Mouse (Mus musculus): ENCODE results near the gene Arhgef3. TPM values are rescaled to one million over a fixed set of nuclear protein-coding genes. Genes with fewer than 3 reads are reported as not detected.
A peak's percentile ranks its signal among the peaks of the same experiment; 100 is the strongest.

The Arhgef3 gene
- total and polyA plus RNA-seq, 3 experiments = 11.1 to 27.8 (median 23.0) TPM

DNA sequence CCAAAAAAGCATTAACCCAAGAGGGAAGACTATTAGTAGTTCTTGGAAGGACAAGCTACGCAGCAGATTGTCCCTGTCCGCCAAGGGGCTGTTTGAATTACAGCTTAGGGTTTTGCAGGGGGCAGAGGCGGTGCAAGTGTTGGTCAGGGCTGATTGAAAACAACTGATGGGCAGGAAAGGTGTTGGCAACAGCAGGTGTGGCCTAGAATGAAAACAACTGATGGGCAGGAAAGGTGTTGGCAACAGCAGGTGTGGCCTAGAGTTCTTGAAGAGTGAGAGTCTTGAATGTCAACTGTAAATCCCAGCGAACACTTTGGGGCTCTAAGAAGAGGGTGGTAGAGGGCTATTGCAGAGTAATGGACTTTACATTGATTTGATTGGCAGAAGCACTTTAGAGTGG lies 241.2 kb downstream of the Arhgef3 start:
- H3K4me1 ChIP-seq (ENCODE audit: control insufficient read depth, insufficient read depth, low read length) = peaks cover 27% of the 10 kb centered on the region
- peaks cover 22% of the 10 kb centered on the region for H3K36me3 ChIP-seq (ENCODE audit: control insufficient read depth, insufficient read depth, low read length)
- no peak for DNase-seq
- H3K27ac ChIP-seq = peak overlapping the region; percentile 17
- intact Hi-C loops (cut with DNase I) = no loop called here
- peaks cover 3% of the 10 kb centered on the region for H3K79me2 ChIP-seq (replicated peaks; ENCODE audit: control insufficient read depth, insufficient read depth, low read length)
- 91% methylated on average over 4 of the region's 4 CpGs for WGBS
- H3K9ac ChIP-seq (ENCODE audit: low read depth, low read length) = no peak overlapping the region
- no peak for TF ChIP-seq EP300 (IDR thresholded peaks at IDR 0.05; ENCODE audit: insufficient read depth, low read depth, low read length)
- no peak for TF ChIP-seq CTCF (IDR thresholded peaks at IDR 0.05)
- no peak for TF ChIP-seq POLR2A (IDR thresholded peaks at IDR 0.05; ENCODE audit: insufficient read depth, low read depth, low read length)
- H3K4me3 ChIP-seq = no peak overlapping the region
- no peaks in the 10 kb centered on the region for H3K27me3 ChIP-seq (ENCODE audit: control insufficient read depth, insufficient read depth, low read length)

DNA sequence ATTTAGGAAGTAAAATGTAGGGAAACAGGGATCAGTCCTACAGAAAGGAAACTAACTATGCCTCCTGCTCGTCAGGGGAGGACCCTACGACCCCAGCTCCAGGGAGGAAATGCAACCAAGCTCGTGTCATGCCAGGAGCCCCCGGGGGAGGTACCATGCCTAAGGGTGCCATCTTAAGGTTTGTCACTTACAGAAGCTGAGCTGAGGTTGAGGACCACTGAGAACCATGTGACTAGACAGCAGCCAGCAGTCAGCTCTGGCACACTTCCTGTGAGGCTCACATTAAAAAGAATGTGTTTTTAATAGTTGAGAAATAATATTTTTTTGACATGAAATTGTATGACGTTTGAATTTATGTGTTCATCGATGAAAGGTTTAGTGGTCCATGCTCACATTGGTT lies 242.4 kb downstream of the Arhgef3 start:
- Histone ChIP-seq H3K27ac (no peak overlapping the region), H3K36me3 (ENCODE audit: control insufficient read depth, insufficient read depth, low read length) (peaks cover 18% of the 10 kb centered on the region), H3K27me3 (ENCODE audit: control insufficient read depth, insufficient read depth, low read length) (no peaks in the 10 kb centered on the region), H3K4me1 (ENCODE audit: control insufficient read depth, insufficient read depth, low read length) (peaks cover 21% of the 10 kb centered on the region), H3K79me2 (replicated peaks; ENCODE audit: control insufficient read depth, insufficient read depth, low read length) (peaks cover 3% of the 10 kb centered on the region), H3K9ac (ENCODE audit: low read depth, low read length) (no peak overlapping the region), H3K4me3 (no peak overlapping the region)
- whole genome bisulfite sequencing = 56% methylated on average over 6 of the region's 6 CpGs
- intact Hi-C loops (cut with DNase I) = no loop called here
- no peak for DNase-seq
- no peak for TF ChIP-seq POLR2A (IDR thresholded peaks at IDR 0.05; ENCODE audit: insufficient read depth, low read depth, low read length)

DNA sequence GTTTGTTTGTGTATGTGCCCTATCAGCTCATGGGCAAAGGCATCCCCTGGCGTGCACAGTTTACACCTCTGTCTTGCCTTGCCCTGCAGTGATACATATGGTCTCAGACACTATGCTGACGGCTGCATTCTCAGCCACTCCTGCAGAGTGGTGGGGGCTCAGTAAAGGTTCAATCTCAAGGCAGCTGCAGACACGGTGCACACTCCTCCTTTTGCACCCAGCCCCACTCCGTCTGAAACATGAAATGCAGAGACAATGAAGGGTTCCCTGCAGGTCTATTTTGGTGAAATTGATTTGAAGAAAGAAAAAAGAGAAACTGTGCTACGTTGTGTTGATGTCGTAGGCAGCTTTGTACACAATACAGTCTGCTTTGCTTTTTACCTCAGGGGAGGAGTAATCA lies 243.5 kb downstream of the Arhgef3 start:
- H3K9ac ChIP-seq (ENCODE audit: low read depth, low read length) = no peak overlapping the region
- H3K27ac ChIP-seq = no peak overlapping the region
- intact Hi-C loops (cut with DNase I) = no loop called here
- peaks cover 3% of the 10 kb centered on the region for H3K79me2 ChIP-seq (replicated peaks; ENCODE audit: control insufficient read depth, insufficient read depth, low read length)
- no peak for DNase-seq
- H3K27me3 ChIP-seq (ENCODE audit: control insufficient read depth, insufficient read depth, low read length) = no peaks in the 10 kb centered on the region
- no peak overlapping the region for H3K4me3 ChIP-seq
- TF ChIP-seq EP300 (IDR thresholded peaks at IDR 0.05; ENCODE audit: insufficient read depth, low read depth, low read length) (no peak), POLR2A (IDR thresholded peaks at IDR 0.05; ENCODE audit: insufficient read depth, low read depth, low read length) (no peak), CTCF (IDR thresholded peaks at IDR 0.05) (no peak)
- WGBS = 75% methylated on average over 6 of the region's 6 CpGs
- peaks cover 14% of the 10 kb centered on the region for H3K4me1 ChIP-seq (ENCODE audit: control insufficient read depth, insufficient read depth, low read length)
- H3K36me3 ChIP-seq (ENCODE audit: control insufficient read depth, insufficient read depth, low read length) = peaks cover 10% of the 10 kb centered on the region

DNA sequence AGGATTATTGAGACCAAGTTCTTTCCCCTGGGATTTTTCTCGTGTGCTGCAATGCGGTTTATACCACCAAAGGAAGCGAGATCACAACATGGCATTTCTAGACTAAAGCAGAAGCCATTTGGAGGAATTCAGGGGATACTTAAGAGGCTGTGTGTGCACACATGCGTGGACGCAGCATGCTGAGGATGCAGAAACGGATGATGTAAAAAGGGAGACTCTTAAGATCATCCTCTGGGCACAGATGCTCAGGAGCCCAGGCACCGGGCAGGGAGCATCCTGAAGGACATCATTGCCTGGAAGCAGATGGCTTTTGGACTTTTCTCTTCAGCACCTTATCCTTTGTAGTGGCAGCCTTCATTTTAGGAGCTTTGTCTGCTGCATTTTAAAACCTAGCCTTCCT lies 246.2 kb downstream of the Arhgef3 start:
- no peak for DNase-seq
- WGBS = 73% methylated on average over 7 of the region's 7 CpGs
- intact Hi-C loops (cut with DNase I) = no loop called here
- Histone ChIP-seq H3K4me1 (ENCODE audit: control insufficient read depth, insufficient read depth, low read length) (peaks cover 10% of the 10 kb centered on the region), H3K36me3 (ENCODE audit: control insufficient read depth, insufficient read depth, low read length) (peaks cover 5% of the 10 kb centered on the region), H3K79me2 (replicated peaks; ENCODE audit: control insufficient read depth, insufficient read depth, low read length) (0 out of 2 replicates have a peak, but pooled peaks cover 1% of the 10 kb centered on the region), H3K9ac (ENCODE audit: low read depth, low read length) (no peak overlapping the region), H3K4me3 (no peak overlapping the region), H3K27me3 (ENCODE audit: control insufficient read depth, insufficient read depth, low read length) (no peaks in the 10 kb centered on the region), H3K27ac (no peak overlapping the region)
- no peak for TF ChIP-seq CTCF (IDR thresholded peaks at IDR 0.05)
- TF ChIP-seq EP300 (IDR thresholded peaks at IDR 0.05; ENCODE audit: insufficient read depth, low read depth, low read length) = no peak
- TF ChIP-seq POLR2A (IDR thresholded peaks at IDR 0.05; ENCODE audit: insufficient read depth, low read depth, low read length) = no peak

DNA sequence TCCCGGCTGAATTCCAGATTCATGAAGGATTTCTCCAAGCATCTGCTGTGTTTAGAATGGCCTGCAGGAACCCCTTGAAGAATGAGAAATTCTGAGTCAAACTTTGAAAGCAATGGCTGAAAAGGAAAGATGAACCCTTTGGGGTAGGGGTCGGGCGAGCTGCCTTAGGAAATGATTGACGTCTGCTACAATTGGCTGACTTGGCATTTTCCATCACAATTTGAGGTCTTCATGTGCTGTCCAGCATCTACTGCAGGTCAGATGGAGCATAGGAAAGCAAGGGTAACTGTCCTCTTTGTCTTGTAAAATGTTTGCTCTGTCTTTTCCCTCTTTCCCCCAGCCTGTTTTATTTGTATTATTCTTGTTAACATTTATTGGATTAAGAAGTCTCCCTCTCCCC lies 246.8 kb downstream of the Arhgef3 start:
- DNase-seq = no peak
- Histone ChIP-seq H3K79me2 (replicated peaks; ENCODE audit: control insufficient read depth, insufficient read depth, low read length) (0 out of 2 replicates have a peak, but pooled peaks cover 1% of the 10 kb centered on the region), H3K27me3 (ENCODE audit: control insufficient read depth, insufficient read depth, low read length) (no peaks in the 10 kb centered on the region), H3K9ac (ENCODE audit: low read depth, low read length) (no peak overlapping the region), H3K4me1 (ENCODE audit: control insufficient read depth, insufficient read depth, low read length) (peaks cover 10% of the 10 kb centered on the region), H3K4me3 (no peak overlapping the region), H3K27ac (no peak overlapping the region), H3K36me3 (ENCODE audit: control insufficient read depth, insufficient read depth, low read length) (peaks cover 5% of the 10 kb centered on the region)
- intact Hi-C loops (cut with DNase I) = no loop called here
- WGBS = 84% methylated on average over 4 of the region's 4 CpGs
- no peak for TF ChIP-seq POLR2A (IDR thresholded peaks at IDR 0.05; ENCODE audit: insufficient read depth, low read depth, low read length)
- no peak for TF ChIP-seq CTCF (IDR thresholded peaks at IDR 0.05)
- no peak for TF ChIP-seq EP300 (IDR thresholded peaks at IDR 0.05; ENCODE audit: insufficient read depth, low read depth, low read length)

DNA sequence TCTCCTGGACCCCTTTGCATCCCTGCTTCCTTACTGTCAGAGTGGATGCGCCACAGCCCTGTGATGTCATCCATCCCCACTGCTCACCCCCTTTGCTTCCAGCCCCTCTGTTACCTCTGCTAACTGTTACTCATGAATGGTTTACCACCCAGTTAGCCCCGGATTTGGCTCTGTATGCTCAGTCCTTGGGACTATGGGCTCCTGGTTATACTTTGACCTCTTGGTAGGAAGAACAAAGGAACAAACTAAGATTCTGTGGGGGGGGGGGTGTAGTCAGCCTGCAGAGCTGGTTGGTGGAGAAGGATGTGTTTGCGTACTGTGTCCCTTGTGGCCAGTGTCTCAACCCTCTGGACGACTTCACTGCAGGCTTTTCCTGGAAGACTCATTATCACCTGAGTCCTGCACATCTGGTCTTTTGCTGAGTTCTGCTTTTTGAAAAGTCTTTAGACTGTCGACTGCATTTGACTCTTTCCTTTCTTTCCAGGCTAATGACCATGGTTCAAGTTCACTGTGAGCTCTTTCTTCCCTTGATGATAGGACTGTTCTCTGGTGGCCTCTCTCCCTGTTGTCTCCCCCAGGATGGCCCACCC lies 250.1 kb downstream of the Arhgef3 start:
- TF ChIP-seq CTCF (IDR thresholded peaks at IDR 0.05) (no peak), EP300 (IDR thresholded peaks at IDR 0.05; ENCODE audit: insufficient read depth, low read depth, low read length) (no peak), POLR2A (IDR thresholded peaks at IDR 0.05; ENCODE audit: insufficient read depth, low read depth, low read length) (no peak)
- H3K36me3 ChIP-seq (ENCODE audit: control insufficient read depth, insufficient read depth, low read length) = peaks cover 23% of the 10 kb centered on the region
- H3K79me2 ChIP-seq (replicated peaks; ENCODE audit: control insufficient read depth, insufficient read depth, low read length) = no peaks in the 10 kb centered on the region
- no peak overlapping the region for H3K27ac ChIP-seq
- no peak for DNase-seq
- peaks cover 20% of the 10 kb centered on the region for H3K4me1 ChIP-seq (ENCODE audit: control insufficient read depth, insufficient read depth, low read length)
- WGBS = 51% methylated on average over 5 of the region's 5 CpGs
- H3K9ac ChIP-seq (ENCODE audit: low read depth, low read length) = no peak overlapping the region
- H3K27me3 ChIP-seq (ENCODE audit: control insufficient read depth, insufficient read depth, low read length) = no peaks in the 10 kb centered on the region
- no peak overlapping the region for H3K4me3 ChIP-seq
- intact Hi-C loops (cut with DNase I) = no loop called here

Data from heart, adult 2 months (tissue).